Mouse (Mus musculus) c-Kit-positive CD71-positive TER-119-negative erythroid progenitor cells, embryonic 14.5 days (primary cell): Measurements from ENCODE around the gene Zgpat.

ENCODE experiments used
- DNase-seq: peaks from one replicate; pipeline ENCODE4 v3.0.0-alpha.2; 2013; ENCODE audit warnings: low read depth

Gene Zgpat

GRCm38 (mm10) chr2:181364860-181365596, at the start of gene Zgpat, which contains the start of gene Arfrp1:
TSS of gene Zgpat (plus strand) at chr2:181364928.
TSS of gene Arfrp1 (minus strand) at chr2:181365404.
- peak; percentile 72 for DNase-seq

- peak; percentile 79 for DNase-seq
Observed at GRCm38 (mm10) chr2:181319248-181320102, 45.3 kb upstream of the Zgpat start, which contains the start of gene Rtel1. TSS of gene Rtel1 (plus strand) at chr2:181319739.

GRCm38 (mm10) chr2:181320103-181320499, 44.6 kb upstream of the Zgpat start:
- DNase-seq = no peak

GRCm38 (mm10) chr2:181322136-181322535, 42.6 kb upstream of the Zgpat start:
- no peak for DNase-seq

- DNase-seq = no peak
Observed at GRCm38 (mm10) chr2:181326098-181326497, 38.6 kb upstream of the Zgpat start.

- no peak for DNase-seq
Observed at GRCm38 (mm10) chr2:181332542-181332941, 32.2 kb upstream of the Zgpat start.

GRCm38 (mm10) chr2:181334023-181334422, 30.7 kb upstream of the Zgpat start:
- DNase-seq = peak; percentile 65

- no peak for DNase-seq
Observed at GRCm38 (mm10) chr2:181340426-181340825, 24.3 kb upstream of the Zgpat start.

- DNase-seq = no peak
Observed at GRCm38 (mm10) chr2:181342766-181343165, 22.0 kb upstream of the Zgpat start.

GRCm38 (mm10) chr2:181356780-181357179, 7.9 kb upstream of the Zgpat start:
- DNase-seq = no peak

GRCm38 (mm10) chr2:181363946-181364345, 782 bp upstream of the Zgpat start:
- DNase-seq = no peak

- DNase-seq = no peak
Observed at GRCm38 (mm10) chr2:181364487-181364859, 255 bp upstream of the Zgpat start.

GRCm38 (mm10) chr2:181365655-181366075, 937 bp downstream of the Zgpat start:
- DNase-seq = no peak

- DNase-seq = no peak
Observed at GRCm38 (mm10) chr2:181370001-181370400, 5.3 kb downstream of the Zgpat start.

- DNase-seq = peak; percentile 62
Observed at GRCm38 (mm10) chr2:181375787-181376186, 11.1 kb downstream of the Zgpat start.

GRCm38 (mm10) chr2:181377230-181377629, 12.5 kb downstream of the Zgpat start:
- no peak for DNase-seq

GRCm38 (mm10) chr2:181378701-181379100, 14.0 kb downstream of the Zgpat start:
- no peak for DNase-seq

GRCm38 (mm10) chr2:181379778-181380177, 15.1 kb downstream of the Zgpat start, which contains the start of gene Lime1:
TSS of gene Lime1 (plus strand) at chr2:181380078.
- no peak for DNase-seq

- no peak for DNase-seq
Observed at GRCm38 (mm10) chr2:181380251-181380650, 15.5 kb downstream of the Zgpat start.

GRCm38 (mm10) chr2:181381107-181381506, 16.4 kb downstream of the Zgpat start:
- no peak for DNase-seq

GRCm38 (mm10) chr2:181381631-181382306, 17.0 kb downstream of the Zgpat start:
- no peak for DNase-seq

GRCm38 (mm10) chr2:181384463-181384862, 19.7 kb downstream of the Zgpat start:
- DNase-seq = no peak
